Mouse (Mus musculus) heart, postnatal 36 days (tissue): Measurements from ENCODE around the gene Sertad2. TPM values are rescaled to one million over a fixed set of nuclear protein-coding genes. Genes with fewer than 3 reads are reported as not detected.

Experiments used
- DNase-seq, 2 experiments: peaks; one replicate each; pipeline ENCODE4 v3.0.0; 2021 to 2022
- intact Hi-C: fragments of 180-260 bp; cut with DNase I; formaldehyde crosslinking; loops from one replicate; pipeline ENCODE4 v1.15.1; 2025
- total RNA-seq, 2 experiments: library from RNA; stranded (reverse); gene quantifications; 2 replicates each; pipeline ENCODE4 v1.2.3; 2021

The Sertad2 gene
- total RNA-seq, 2 experiments from 2014 or later: 17.1 to 22.1 TPM

DNA sequence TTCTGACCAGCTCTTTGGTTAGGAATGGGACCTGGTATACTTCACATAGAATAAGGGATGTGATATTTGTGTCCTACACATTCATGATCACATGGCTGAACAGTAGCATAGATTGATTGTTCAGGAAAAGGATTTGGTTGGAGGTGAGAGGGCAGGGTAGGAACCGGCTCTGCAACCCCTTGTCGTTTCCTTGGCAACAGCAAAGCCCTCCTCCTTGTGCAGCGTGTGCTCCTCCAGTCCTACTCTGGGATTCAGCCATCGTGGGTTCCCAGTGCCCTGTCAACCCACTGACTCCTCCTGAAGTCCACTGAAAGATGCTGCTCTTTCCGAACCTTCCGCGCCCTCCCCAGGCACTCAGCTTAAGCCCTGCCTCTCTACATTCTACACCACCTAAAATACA is 119.8 kb downstream of the Sertad2 start:
- intact Hi-C loops: no loop called here
- DNase-seq: no peak

GRCm38 (mm10) chr11:20663580-20664198 is 120.6 kb downstream of the Sertad2 start:
- DNase-seq: no peak
- intact Hi-C loops: no loop called here

DNA sequence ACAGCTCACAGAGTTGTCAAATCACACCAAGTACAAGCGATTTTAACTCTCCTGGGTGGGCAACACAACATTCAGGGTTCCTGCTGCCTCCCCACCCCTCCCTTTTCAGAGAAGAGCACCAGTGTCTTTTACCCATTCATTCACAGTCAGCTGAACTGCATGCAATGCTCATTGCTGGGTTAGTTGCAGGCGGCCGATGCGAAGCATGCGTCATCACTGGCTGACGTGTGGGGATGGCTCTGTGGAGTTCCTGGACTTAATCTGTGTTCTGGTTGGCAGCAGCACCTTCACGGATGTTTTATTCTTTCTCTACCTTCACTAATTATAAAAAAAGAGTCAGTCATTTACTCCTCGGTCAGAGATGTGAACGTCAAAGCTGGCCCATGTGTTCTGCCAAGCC is 121.8 kb downstream of the Sertad2 start:
- DNase-seq: no peak
- intact Hi-C loops: no loop called here

DNA sequence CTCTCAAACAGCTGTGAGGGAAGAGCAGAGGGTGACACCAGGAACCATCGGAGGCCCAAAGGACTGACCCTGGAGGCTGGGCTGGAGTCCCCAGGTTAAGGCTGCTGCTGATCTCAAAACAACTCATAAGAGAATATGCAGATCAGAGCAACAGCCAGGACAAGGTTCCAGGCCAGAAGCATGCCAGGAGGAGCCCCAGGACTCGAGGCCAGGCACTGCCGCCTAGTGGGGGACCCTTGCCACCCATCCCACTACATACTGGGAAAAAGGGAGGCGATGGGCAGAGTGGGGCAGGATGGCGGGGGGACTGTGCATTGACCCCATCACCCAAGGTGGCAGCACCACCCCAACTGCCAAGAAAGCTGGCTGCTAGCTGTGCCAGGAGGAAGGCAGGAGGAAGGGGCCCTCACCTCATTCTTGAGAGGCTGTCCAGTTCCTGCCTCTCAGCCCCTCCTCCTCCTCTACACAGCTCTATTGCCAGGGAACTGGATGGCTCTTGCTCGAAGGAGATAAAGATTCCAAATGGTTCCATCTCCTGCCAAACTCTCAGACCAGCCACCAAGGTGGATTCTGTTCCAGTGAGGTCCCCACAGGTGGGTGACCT is 128.8 kb downstream of the Sertad2 start:
- intact Hi-C loops: no loop called here
- no peak for DNase-seq

- intact Hi-C loops: no loop called here
- no peak for DNase-seq
Measured at GRCm38 (mm10) chr11:20672513-20672912, 129.5 kb downstream of the Sertad2 start.

GRCm38 (mm10) chr11:20679396-20679795 is 136.3 kb downstream of the Sertad2 start:
- intact Hi-C loops: no loop called here
- DNase-seq: no peak

GRCm38 (mm10) chr11:20680781-20681180 is 137.7 kb downstream of the Sertad2 start:
- intact Hi-C loops: no loop called here
- DNase-seq: no peak

- intact Hi-C loops: no loop called here
Measured at GRCm38 (mm10) chr11:20681679-20682078, 138.6 kb downstream of the Sertad2 start.

GRCm38 (mm10) chr11:20691000-20691399 is 147.9 kb downstream of the Sertad2 start:
- intact Hi-C loops: loop anchor here (1.0 to 5.0 kb wide), 4 partner anchors 51 to 244 kb away; partner anchors contain the start of gene Aftph
- peak; percentile 59 to 61 for DNase-seq

More at GRCm38 (mm10) chr11:20681679-20682078, 138.6 kb downstream of the Sertad2 start:
- DNase-seq: no peak

Other genes starting within 250 kb of the Sertad2 start
- 1 to 10 TPM; 1.2 to 1.5 TPM for gene Slc1a4, start 210.5 kb upstream of the Sertad2 start, total RNA-seq
- 10 to 100 TPM; 22.1 to 23.3 TPM for gene Aftph, start 198.3 kb downstream of the Sertad2 start, total RNA-seq